Mouse (Mus musculus) forebrain, embryonic 10.5 days (tissue): ENCODE results near the gene Gm49336. TPM values are rescaled to one million over a fixed set of nuclear protein-coding genes. Genes with fewer than 3 reads are reported as not detected.

Experiments used
- DNase-seq: peaks from one replicate; pipeline ENCODE4 v3.0.0-alpha.2; 2017; ENCODE audit warnings: low spot score; ENCODE audit errors: extremely low spot score
- H3K27ac ChIP-seq: fragments of 300-500 bp; sonication (generic); 2 replicates; pipeline ENCODE4 v1.5.1; 2016; ENCODE audit warnings: mild to moderate bottlenecking
- H3K27me3 ChIP-seq: fragments of 300-500 bp; sonication (generic); 2 replicates; pipeline ENCODE4 v1.6.1; 2016; ENCODE audit warnings: mild to moderate bottlenecking; ENCODE audit not compliant: poor library complexity, severe bottlenecking
- H3K36me3 ChIP-seq: fragments of 300-500 bp; sonication (generic); replicated peaks from 2 replicates; pipeline ENCODE4 v1.6.1; 2016; ENCODE audit warnings: mild to moderate bottlenecking, moderate library complexity
- H3K4me1 ChIP-seq: fragments of 300-500 bp; sonication (generic); 2 replicates; pipeline ENCODE4 v1.6.1; 2016
- H3K4me3 ChIP-seq: fragments of 300-500 bp; sonication (generic); 2 replicates; pipeline ENCODE4 v1.5.1; 2016; ENCODE audit warnings: mild to moderate bottlenecking, moderate library complexity
- H3K9me3 ChIP-seq: fragments of 300-500 bp; sonication (generic); 2 replicates; pipeline ENCODE4 v1.6.1; 2016; ENCODE audit warnings: mild to moderate bottlenecking, moderate library complexity
- WGBS: fragments of 180-500 bp; shearing (Covaris S2); methylation state at CpG from one replicate; pipeline ENCODE4 v1.1.7; 2016; 5-methylcytosine and 5-hydroxymethylcytosine counted together
- polyA plus RNA-seq: library from polyadenylated mRNA; unstranded; fragments of >200 nt; fragmentation: Nextera tagmentation; extraction: Ambion mirVana; gene quantifications from 2 replicates; pipeline ENCODE4 v1.2.1, GENCODE M21; 2016

Gm49336 gene
- polyA plus RNA-seq, result 63.6 and 63.7 TPM in 2 replicates

DNA sequence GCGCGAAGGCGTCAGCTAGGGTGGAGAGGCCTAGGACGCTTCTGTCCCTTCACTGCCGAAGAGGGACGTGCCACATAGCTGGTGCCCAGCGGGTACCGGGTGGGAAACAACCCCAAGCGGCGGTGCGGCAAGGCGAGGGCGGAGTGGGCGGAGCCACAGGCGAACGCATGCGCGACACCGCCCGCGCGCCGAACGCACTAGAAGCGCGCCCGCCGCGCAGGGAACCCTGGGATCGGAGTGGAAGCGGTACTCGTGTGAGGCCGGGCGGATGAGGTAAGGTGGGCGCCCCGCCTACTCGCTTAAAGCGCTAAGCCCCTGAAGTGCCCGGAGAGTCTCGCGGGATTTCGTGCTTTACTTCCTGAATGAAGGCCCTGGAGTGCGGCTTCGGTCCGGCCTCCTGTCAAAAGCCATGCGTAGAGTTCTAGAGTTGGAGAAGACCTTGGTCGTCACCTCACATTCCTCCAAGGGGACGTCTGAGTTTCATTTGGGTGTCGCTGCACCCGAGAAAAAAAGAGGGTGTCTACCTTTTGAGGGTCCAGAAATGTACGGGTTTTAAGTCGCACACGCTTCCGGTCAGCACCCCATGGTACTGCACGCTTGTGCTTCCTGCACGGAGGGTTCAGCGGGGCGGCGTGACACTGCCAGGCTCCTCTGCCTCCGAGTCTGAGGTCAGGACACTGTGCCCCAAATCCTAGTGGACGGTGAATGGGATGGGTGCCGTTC, at the start of gene Gm49336, which contains the start of gene Nupl1:
Gm49336 (minus strand) TSS at position 227 of the 723 bp plus-strand sequence.
Nupl1 (minus strand) TSS at position 151 of the 723 bp plus-strand sequence.
- Histone ChIP-seq H3K36me3 (peaks cover 14% of the 10 kb centered on the region), H3K9me3 (no peaks in the 10 kb centered on the region), H3K4me1 (peaks cover 30% of the 10 kb centered on the region), H3K4me3 (peak within 1 kb of the TSS; percentile 97), H3K27me3 (no peaks in the 10 kb centered on the region), H3K27ac (peak within 1 kb of the TSS; percentile 97)
- DNase-seq, result peak; percentile 97
- WGBS, result under 1% methylated on average over 62 of the region's 62 CpGs

DNA sequence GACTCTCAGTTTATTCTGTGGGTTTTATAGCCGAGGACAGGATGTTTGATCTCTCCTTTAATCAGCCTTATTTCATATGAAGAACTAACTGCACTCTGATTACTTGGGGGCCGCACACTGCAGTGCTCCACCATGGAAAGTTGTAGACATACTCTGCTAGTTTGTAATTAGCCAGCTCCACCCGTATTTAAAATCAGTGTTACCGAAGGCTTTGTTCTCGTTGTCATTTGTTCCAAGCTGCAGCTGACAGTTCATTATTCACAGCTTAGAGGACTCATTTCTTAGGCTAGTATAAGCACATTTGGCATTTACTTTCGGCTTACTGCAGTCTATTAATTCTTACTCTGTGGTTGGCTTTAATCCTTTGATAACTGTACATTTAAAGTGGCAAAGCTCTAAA, 49.7 kb upstream of the Gm49336 start:
- no peak for DNase-seq
- H3K9me3 ChIP-seq, result no peaks in the 10 kb centered on the region
- H3K4me1 ChIP-seq, result peaks cover 29% of the 10 kb centered on the region
- H3K27ac ChIP-seq, result 0 out of 2 replicates have a peak overlapping the region, but pooled peaks have one; percentile 53
- WGBS, result 54% methylated on average over 6 of the region's 6 CpGs
- no peak overlapping the region for H3K4me3 ChIP-seq
- peaks cover 28% of the 10 kb centered on the region for H3K36me3 ChIP-seq
- H3K27me3 ChIP-seq, result no peaks in the 10 kb centered on the region

DNA sequence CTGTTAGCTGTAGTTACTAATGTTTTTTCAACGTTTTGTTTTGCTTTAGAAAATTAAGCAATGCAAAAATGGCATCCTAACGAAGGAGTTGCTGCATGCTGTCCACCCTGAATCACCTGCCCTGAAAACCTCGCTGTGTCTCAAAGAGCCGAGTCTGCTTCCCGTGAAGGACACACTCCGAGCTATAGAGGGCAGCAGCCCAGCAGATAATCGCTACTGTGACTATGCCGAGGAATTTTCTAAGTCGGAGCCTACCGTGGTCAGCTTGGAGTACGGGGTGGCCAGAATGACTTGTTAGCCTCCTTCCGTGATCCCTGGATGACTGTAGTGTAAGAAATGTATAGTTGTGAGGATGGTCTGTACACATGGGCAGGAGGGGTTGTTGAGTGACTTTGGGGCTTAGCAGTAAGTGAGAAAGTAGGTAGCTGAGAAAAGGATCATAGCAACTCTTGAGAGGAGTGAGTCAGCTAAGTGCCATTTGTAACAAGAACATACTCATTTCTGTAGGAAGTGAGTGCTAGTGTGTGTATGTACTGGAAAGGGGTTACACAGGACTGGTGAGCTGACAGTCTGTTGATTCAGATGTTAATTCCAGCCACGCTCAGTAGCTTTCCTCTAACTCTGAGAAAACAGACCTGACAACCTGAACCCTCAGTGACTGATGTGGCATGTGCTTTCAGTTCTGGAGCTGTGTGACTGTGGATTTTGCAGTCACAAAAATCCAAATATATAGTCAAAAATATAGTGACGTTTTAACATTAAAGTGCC, 49.1 kb upstream of the Gm49336 start:
- peak overlapping the region; percentile 53; the same call in 1 of the 2 replicates for H3K27ac ChIP-seq

DNA sequence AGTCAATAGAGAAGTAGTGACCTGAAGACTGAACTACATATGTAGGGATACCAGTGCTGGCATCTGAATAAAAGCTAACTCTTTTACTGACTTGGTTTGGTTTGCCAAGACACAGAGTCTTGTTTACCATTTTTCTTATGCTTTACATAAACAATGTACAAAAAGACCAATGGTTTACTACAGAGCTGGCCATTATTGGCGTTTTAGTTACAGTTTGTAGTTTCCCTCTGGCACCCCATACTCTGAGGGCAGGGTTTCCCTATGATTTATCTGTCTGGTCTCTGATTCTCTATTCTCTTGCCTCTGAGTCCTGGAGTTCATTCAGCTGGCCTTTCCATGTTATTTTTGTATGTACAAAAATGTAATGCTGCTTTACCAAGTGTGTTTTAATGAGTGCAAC, 44.2 kb upstream of the Gm49336 start:
- Histone ChIP-seq H3K4me1 (peaks cover 7% of the 10 kb centered on the region), H3K36me3 (peaks cover 19% of the 10 kb centered on the region), H3K27ac (no peak overlapping the region), H3K9me3 (no peaks in the 10 kb centered on the region), H3K27me3 (no peaks in the 10 kb centered on the region), H3K4me3 (no peak overlapping the region)
- no peak for DNase-seq
- 85% methylated on average over 1 of the region's 1 CpGs for WGBS

More for the DNA sequence above, 49.1 kb upstream of the Gm49336 start:
- no peak for DNase-seq
- Histone ChIP-seq H3K27me3 (no peaks in the 10 kb centered on the region), H3K9me3 (no peaks in the 10 kb centered on the region), H3K36me3 (peaks cover 28% of the 10 kb centered on the region), H3K4me3 (no peak overlapping the region), H3K4me1 (peaks cover 29% of the 10 kb centered on the region)
- WGBS, result 65% methylated on average over 14 of the region's 14 CpGs

DNA sequence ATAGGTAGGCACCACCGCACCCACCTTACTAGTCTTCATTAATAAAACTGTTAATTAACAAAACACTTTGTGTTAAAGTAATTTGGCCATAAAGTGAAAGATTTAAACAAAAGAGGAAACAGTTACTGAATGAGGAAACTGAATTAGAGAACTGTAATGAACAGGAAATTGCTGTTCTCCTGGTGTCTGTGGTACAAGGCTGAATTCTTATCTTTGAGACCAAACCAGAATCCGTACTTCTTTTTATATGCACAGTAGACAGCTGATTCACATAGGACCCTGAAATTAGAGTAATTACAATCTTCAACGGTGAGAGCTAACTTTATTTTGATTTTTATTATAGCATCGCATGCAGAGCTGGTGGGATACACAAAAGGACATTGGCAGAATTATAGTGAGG, 39.1 kb upstream of the Gm49336 start:
- Histone ChIP-seq H3K36me3 (peaks cover 15% of the 10 kb centered on the region), H3K4me1 (no peaks in the 10 kb centered on the region), H3K9me3 (no peaks in the 10 kb centered on the region), H3K4me3 (no peak overlapping the region), H3K27ac (no peak overlapping the region), H3K27me3 (no peaks in the 10 kb centered on the region)
- WGBS, result 95% methylated on average over 4 of the region's 4 CpGs
- DNase-seq, result no peak

DNA sequence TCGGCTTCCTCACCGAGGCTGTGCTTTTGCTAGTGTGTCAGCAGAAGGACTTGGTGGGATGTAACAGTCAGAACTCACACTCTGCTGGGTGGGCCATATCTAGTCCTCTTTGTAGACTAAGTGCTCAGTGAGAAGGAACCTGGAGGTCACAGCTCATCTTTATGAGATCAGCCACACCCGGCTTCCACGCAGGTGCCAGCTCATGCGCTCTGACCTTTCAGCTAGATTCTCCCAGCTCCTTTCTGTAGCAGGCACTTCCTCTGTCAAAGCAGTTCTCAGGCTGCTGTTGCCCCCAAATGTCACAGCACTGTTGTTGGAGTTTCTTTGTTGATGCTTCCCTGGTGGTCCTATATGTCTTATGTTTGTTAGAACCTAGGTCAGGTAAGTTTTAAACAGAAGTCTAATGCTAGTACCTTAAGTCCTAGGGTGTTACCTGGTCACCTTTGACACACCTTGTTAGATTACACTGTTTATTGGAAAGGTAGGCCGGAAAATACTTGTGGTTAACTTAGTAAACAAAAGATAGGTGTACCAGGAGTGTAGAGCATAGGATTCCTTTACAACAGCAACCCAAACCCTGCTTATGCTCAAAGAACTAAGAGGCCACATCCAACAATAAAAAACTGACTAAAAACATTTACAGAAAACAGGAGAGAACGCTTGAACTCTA, 35.0 kb upstream of the Gm49336 start:
- H3K9me3 ChIP-seq, result no peaks in the 10 kb centered on the region
- H3K27ac ChIP-seq, result no peak overlapping the region
- 90% methylated on average over 7 of the region's 7 CpGs for WGBS
- DNase-seq, result no peak
- no peaks in the 10 kb centered on the region for H3K4me1 ChIP-seq
- H3K27me3 ChIP-seq, result no peaks in the 10 kb centered on the region
- H3K36me3 ChIP-seq, result peaks cover 17% of the 10 kb centered on the region
- H3K4me3 ChIP-seq, result no peak overlapping the region

DNA sequence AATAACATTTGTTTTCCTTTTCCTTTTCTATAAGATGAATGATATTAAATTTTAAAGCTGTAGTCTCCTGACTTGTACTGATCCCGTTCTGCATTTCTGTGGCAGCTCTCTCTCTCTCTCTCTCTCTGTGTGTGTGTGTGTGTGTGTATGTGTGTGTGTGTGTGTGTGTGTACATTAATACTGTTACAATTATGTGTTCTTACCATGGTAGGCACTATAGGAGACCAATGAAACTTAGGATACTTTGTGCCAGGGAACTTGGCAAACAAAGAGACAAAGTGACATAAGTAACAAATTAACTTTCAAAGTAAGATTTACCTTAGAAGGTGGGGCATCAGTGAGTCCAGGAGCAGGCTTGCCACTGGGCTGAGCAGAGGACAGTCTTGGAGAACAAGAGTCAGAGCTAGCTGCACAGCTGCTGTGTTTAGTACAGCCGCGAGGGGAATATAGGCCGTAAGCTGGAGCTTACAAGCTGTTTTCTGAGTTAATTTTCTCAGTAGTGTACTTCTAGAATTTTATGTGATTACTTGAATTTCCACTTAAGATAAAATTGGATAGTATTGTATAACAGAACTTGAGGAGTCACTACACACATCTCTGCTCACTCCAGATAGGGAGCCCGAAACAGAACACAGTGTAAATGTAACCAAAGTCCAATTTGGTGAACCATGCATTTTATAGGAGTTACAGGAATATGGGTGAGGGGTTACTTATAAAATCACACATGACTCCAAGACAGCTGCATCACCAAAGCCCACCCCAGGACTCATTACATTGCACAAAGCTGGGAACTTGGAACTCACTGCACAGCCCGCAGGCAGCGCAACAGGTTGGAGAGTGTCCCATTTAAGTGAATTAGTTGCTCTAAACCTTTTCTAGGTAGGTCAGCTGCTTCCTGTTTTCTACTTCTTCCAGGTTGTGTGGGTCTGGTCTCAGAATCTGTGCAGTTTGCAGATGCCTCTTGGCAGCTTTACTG, 24.3 kb upstream of the Gm49336 start:
- Histone ChIP-seq H3K36me3 (no peaks in the 10 kb centered on the region), H3K4me3 (no peak overlapping the region)
- 97% methylated on average over 7 of the region's 7 CpGs for WGBS

DNA sequence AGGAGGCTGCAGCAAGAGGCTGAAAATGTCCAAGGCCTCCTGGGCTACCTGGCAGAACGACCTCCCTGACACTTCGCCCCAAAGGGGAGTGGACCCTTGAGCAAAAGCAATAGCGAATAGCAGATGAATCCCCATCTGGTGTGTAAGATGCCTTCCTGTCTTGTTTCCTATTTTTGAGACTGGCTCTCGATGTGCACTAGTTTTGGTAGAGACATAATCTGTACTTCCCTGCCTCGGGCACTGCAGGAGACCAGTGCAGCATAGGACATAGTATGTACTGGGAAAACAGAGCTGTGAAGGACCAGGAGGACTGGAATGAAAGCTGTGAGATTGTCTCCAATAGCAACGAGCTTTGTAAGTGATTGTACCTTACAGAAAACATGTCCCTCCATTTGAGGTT, 22.0 kb upstream of the Gm49336 start:
- 83% methylated on average over 6 of the region's 6 CpGs for WGBS
- no peak for DNase-seq

More for the DNA sequence above, 24.3 kb upstream of the Gm49336 start:
- no peaks in the 10 kb centered on the region for H3K9me3 ChIP-seq
- H3K27me3 ChIP-seq, result no peaks in the 10 kb centered on the region
- 0 out of 2 replicates have a peak, but pooled peaks cover 4% of the 10 kb centered on the region for H3K4me1 ChIP-seq
- no peak overlapping the region for H3K27ac ChIP-seq
- no peak for DNase-seq

DNA sequence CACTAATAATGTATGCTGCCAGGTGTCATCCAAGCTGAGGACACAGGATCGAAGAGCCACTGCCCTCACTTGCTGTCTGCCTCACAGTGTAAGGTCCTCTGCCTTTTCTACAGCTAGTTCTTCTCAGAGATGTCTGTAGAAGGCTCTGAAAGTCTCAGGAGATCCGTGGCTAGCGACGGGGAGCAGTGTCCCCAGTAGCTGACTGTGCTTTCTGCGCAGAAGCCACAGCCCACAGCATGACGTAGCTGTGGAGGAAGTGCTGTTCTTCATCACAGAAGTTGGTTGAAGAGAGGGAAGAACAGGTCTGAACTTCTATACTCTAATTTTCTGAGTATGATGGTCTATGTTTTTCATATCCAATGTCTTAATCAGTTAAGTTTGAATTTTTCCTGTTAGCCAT, 18.0 kb upstream of the Gm49336 start:
- H3K4me3 ChIP-seq, result no peak overlapping the region
- H3K4me1 ChIP-seq, result peaks cover 17% of the 10 kb centered on the region
- H3K36me3 ChIP-seq, result no peaks in the 10 kb centered on the region
- H3K9me3 ChIP-seq, result no peaks in the 10 kb centered on the region
- H3K27ac ChIP-seq, result no peak overlapping the region
- no peaks in the 10 kb centered on the region for H3K27me3 ChIP-seq
- DNase-seq, result no peak
- 90% methylated on average over 6 of the region's 6 CpGs for WGBS

More for the DNA sequence above, 22.0 kb upstream of the Gm49336 start:
- no peak overlapping the region for H3K4me3 ChIP-seq
- H3K36me3 ChIP-seq, result no peaks in the 10 kb centered on the region
- H3K9me3 ChIP-seq, result no peaks in the 10 kb centered on the region
- H3K4me1 ChIP-seq, result peaks cover 4% of the 10 kb centered on the region; the same call in 1 of the 2 replicates
- H3K27ac ChIP-seq, result no peak overlapping the region
- no peaks in the 10 kb centered on the region for H3K27me3 ChIP-seq

DNA sequence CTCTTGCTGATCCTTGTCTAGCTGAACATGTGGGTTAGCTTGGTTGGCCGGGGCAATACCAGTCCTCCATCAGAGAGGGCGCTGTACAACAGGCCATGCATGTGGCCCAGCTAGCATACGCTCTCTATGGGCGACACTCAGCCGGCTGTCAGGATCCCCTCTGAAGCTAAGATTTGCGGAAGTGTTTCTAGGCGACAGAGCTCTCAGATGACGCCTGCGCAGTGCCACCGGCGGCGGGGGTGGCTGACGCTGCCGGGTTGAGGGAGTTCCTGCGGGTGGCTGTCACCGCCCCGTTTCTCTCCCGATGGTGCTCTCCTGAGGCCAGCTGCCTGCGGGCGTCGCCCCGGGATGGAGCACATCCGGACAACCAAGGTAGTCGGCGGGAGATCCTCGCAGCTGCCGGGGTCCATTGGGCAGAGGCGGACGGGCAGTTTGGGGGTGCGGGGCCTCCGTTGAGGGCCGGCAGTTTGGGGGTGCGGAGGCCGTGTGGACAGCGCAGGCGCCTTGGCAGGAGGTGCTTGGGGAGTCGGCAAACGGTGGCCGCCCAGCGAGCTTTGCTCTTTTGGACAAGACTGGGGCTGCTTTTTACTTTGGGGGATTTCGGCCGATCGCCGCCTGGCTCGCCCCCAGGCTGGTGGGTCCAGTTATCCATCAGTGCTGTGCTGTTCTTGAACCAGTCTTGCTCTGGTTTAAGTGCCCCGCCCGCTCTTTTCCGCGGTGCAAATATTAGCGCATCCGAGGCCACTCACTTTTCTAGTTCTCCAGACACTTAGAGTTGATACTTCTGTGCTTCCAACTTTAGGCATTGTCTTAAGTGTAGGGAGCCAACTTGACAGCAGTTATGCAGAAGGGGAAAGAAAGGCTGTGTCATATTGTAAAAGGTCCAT, 13.9 kb upstream of the Gm49336 start, which contains the start of gene Mtmr6:
Mtmr6 (plus strand) TSS at position 239 of the 887 bp plus-strand sequence.
- Histone ChIP-seq H3K27ac (peak within 1 kb of the TSS; percentile 91), H3K9me3 (no peaks in the 10 kb centered on the region), H3K36me3 (no peaks in the 10 kb centered on the region), H3K4me1 (peaks cover 13% of the 10 kb centered on the region), H3K4me3 (peak within 1 kb of the TSS; percentile 82), H3K27me3 (no peaks in the 10 kb centered on the region)
- under 1% methylated on average over 51 of the region's 51 CpGs for WGBS
- DNase-seq, result peak; percentile 96

DNA sequence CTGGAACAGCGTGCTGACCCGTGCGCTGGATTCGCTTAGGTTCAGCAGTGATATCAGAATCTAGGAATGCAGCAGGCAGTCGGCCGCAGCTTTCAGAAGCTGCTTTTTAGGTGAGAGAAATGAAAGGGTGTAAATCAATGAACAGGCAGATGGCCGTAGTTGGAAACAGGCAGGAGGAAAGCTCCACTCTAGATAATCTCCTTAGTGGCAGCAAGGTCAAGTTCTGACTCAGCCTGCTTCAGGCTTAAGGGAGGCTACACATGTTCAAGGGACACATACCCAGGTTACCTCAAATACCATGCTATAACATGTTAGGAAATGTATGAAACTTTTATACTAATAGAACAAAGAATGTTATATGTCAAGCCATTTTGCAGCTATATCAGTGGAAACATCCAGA, 11.0 kb upstream of the Gm49336 start:
- no peaks in the 10 kb centered on the region for H3K36me3 ChIP-seq
- WGBS, result 80% methylated on average over 7 of the region's 7 CpGs
- peaks cover 13% of the 10 kb centered on the region for H3K4me1 ChIP-seq
- no peak overlapping the region for H3K27ac ChIP-seq
- DNase-seq, result no peak
- no peaks in the 10 kb centered on the region for H3K27me3 ChIP-seq
- no peaks in the 10 kb centered on the region for H3K9me3 ChIP-seq
- H3K4me3 ChIP-seq, result no peak overlapping the region
